Mouse (Mus musculus) midbrain, embryonic 11.5 days (tissue): ENCODE results near the gene Opalin. TPM values are rescaled to one million over a fixed set of nuclear protein-coding genes. Genes with fewer than 3 reads are reported as not detected.

Experiments
- ATAC-seq: fragments of 200-750 bp; cut with Nextera tagmentation; 2 replicates; pipeline ENCODE4 v1.8.0; 2017; ENCODE audit warnings: moderate TSS enrichment, moderate library complexity; ENCODE audit not compliant: low FRiP score
- DNase-seq: peaks from one replicate; pipeline ENCODE4 v3.0.0; 2015; ENCODE audit warnings: low spot score; ENCODE audit errors: missing footprints
- H3K27ac ChIP-seq: fragments of 300-500 bp; sonication (generic); 2 replicates; pipeline ENCODE4 v1.5.1; 2014; ENCODE audit warnings: low read depth, low read length
- H3K27me3 ChIP-seq: fragments of 300-500 bp; sonication (generic); 2 replicates; pipeline ENCODE4 v1.6.1; 2014; ENCODE audit warnings: mild to moderate bottlenecking, low read length, moderate library complexity, mixed read lengths; ENCODE audit not compliant: control insufficient read depth, insufficient read depth
- H3K36me3 ChIP-seq: fragments of 300-500 bp; sonication (generic); 2 replicates; pipeline ENCODE4 v1.6.1; 2014; ENCODE audit warnings: mild to moderate bottlenecking, low read length, moderate library complexity, mixed read lengths; ENCODE audit not compliant: control insufficient read depth, insufficient read depth
- H3K4me1 ChIP-seq: fragments of 300-500 bp; sonication (generic); 2 replicates; pipeline ENCODE4 v1.6.1; 2014; ENCODE audit warnings: low read length; ENCODE audit not compliant: control insufficient read depth, insufficient read depth
- H3K4me2 ChIP-seq: fragments of 300-500 bp; sonication (generic); 2 replicates; pipeline ENCODE4 v1.6.1; 2014; ENCODE audit warnings: mild to moderate bottlenecking, moderate library complexity
- H3K4me3 ChIP-seq: fragments of 300-500 bp; sonication (generic); 2 replicates; pipeline ENCODE4 v1.5.1; 2014; ENCODE audit warnings: low read depth, low read length
- H3K9ac ChIP-seq: fragments of 300-500 bp; sonication (generic); 2 replicates; pipeline ENCODE4 v1.6.1; 2014; ENCODE audit warnings: low read length
- H3K9me3 ChIP-seq: fragments of 300-500 bp; sonication (generic); 2 replicates; pipeline ENCODE4 v1.6.1; 2016; ENCODE audit warnings: low read length; ENCODE audit not compliant: control insufficient read depth
- WGBS: fragments of 180-500 bp; shearing (Covaris S2); extraction: QIAGEN DNeasy Blood & Tissue Kit; methylation state at CpG from one replicate; pipeline ENCODE4 v1.1.7; 2014; 5-methylcytosine and 5-hydroxymethylcytosine counted together
- polyA plus RNA-seq: library from polyadenylated mRNA; unstranded; fragments of >200 nt; fragmentation: Nextera tagmentation; extraction: Ambion mirVana; gene quantifications from 2 replicates; pipeline ENCODE4 v1.2.1, GENCODE M21; 2014

Gene Opalin
- polyA plus RNA-seq, 1 experiment from 2014 or later: not detected

DNA sequence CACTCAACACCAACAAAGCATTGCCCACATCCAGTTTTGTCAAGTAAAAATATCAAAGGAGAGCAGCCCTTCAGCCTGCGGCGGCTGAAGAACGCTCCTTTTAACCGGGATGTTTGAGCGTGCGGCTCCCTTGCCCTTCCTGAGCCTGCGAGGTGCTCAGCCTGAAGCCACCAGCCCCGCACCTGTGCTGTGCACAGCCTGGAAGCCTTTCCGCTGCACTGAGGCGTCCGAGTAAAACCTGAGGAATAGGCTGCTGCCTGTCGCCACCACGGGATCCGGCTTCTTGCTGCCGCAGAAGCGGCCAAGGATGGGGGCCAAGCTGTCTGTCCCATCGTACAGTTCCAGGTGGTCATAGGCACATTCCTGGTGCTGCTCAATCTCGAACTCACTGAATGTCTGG is 11.6 kb upstream of the Opalin start:
- no peak for ATAC-seq
- H3K9me3 ChIP-seq: no peaks in the 10 kb centered on the region
- 48% methylated on average over 18 of the region's 18 CpGs for WGBS

DNA sequence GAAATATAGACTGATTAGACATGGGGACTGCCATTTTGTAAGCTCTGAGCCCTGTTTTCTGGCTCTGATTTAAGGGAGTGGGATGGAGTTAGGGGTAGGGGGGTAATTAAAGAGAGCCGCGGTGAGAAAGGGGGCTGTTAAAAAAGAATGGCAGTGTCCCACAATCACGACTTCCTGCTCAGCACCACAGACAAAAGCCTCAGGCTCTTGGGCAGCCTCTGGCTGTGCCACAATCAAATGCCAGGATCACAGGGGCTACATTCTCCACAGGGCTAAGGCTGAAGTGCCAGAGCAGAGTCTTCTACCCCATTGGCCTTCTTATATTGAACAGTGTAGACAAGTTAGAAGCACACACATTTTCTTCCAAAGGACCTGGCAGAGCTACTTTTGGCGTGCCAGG is 11.0 kb upstream of the Opalin start:
- peak; percentile 77 for DNase-seq
- no peak for ATAC-seq

More for the DNA sequence above, 11.6 kb upstream of the Opalin start:
- H3K4me3 ChIP-seq: no peak overlapping the region
- H3K4me1 ChIP-seq: no peaks in the 10 kb centered on the region
- no peaks in the 10 kb centered on the region for H3K36me3 ChIP-seq
- H3K4me2 ChIP-seq: no peak overlapping the region
- DNase-seq: peak; percentile 66
- H3K9ac ChIP-seq: no peak overlapping the region
- no peak overlapping the region for H3K27ac ChIP-seq
- H3K27me3 ChIP-seq: peaks cover 13% of the 10 kb centered on the region; the same call in 1 of the 2 replicates

DNA sequence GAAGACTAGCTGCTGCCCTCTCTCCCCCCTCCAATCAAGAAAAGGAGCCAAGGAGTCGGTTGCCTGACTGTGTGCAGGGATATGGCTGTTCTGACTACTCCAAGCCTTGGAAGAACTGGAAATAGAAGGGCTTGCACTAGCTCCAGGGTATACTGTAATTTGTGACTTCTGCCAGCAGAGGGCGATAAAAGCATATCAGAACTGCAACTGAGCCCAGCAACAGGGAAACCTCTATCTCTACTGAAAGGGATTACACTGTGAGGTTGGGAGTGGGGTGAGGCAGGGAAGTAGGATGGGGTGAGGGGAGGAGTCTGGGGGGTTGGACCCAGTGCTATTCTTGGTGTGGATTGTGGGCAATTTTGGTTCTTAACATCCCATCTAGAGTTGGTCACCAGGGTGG is 9.8 kb upstream of the Opalin start:
- H3K4me1 ChIP-seq: peaks cover 2% of the 10 kb centered on the region
- no peak overlapping the region for H3K4me2 ChIP-seq
- H3K9me3 ChIP-seq: no peaks in the 10 kb centered on the region
- 14% methylated on average over 2 of the region's 2 CpGs for WGBS
- ATAC-seq (peak; percentile 76), DNase-seq (peak; percentile 97)
- no peak overlapping the region for H3K27ac ChIP-seq
- peaks cover 13% of the 10 kb centered on the region; the same call in 1 of the 2 replicates for H3K27me3 ChIP-seq
- no peaks in the 10 kb centered on the region for H3K36me3 ChIP-seq
- no peak overlapping the region for H3K9ac ChIP-seq
- H3K4me3 ChIP-seq: no peak overlapping the region

More for the DNA sequence above, 11.0 kb upstream of the Opalin start:
- Histone ChIP-seq H3K4me2 (no peak overlapping the region), H3K9ac (no peak overlapping the region), H3K27me3 (peaks cover 13% of the 10 kb centered on the region; the same call in 1 of the 2 replicates), H3K4me1 (no peaks in the 10 kb centered on the region), H3K36me3 (no peaks in the 10 kb centered on the region), H3K4me3 (no peak overlapping the region), H3K9me3 (no peaks in the 10 kb centered on the region), H3K27ac (no peak overlapping the region)
- WGBS: 63% methylated on average over 4 of the region's 4 CpGs

DNA sequence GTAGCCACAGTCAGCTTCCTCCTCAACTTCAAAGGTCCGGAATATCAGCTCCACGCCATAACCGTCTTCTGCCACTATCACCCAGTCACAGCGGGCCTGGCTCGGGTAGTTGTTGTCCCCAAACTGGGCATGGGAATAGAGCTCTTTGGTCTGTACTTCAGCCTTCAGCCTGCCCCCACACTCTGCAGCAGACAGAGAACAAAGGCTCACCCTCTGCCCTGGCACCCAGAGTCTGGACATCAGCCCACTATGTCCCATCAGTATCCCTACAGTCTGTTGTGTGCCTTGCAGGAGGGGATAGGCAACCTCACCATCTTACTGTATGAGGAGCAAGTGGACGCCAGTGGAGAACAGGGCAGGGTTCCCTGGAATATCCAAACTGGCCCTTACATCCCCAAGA is 9.4 kb upstream of the Opalin start:
- Histone ChIP-seq H3K27ac (no peak overlapping the region), H3K4me3 (no peak overlapping the region), H3K9ac (no peak overlapping the region), H3K4me1 (peaks cover 6% of the 10 kb centered on the region), H3K4me2 (no peak overlapping the region), H3K9me3 (no peaks in the 10 kb centered on the region), H3K27me3 (peaks cover 13% of the 10 kb centered on the region; the same call in 1 of the 2 replicates), H3K36me3 (no peaks in the 10 kb centered on the region)
- DNase-seq (no peak), ATAC-seq (peak; percentile 25; the same call in 1 of the 2 replicates)
- WGBS: 87% methylated on average over 6 of the region's 6 CpGs

DNA sequence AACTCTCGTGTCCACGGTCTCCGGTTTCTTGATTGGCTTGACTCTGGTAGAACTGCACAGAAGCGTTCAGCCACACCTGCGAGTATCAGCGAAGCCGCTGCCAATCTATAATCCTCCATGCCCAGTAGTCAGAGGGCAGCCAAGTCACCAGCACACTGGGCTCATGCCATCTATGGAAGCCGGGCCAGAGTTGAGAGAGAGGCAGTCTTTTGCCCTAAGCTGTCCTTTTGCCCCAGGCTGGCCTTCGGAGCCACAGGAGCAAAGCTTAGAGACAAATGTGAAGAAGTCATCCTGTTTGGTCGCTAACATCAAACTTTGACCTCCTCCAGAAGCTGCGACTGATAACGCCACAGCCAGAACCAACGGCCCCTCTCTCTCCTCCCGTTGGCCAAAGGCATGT is 6.7 kb upstream of the Opalin start:
- WGBS: 93% methylated on average over 14 of the region's 14 CpGs
- H3K4me1 ChIP-seq: peaks cover 9% of the 10 kb centered on the region
- H3K27ac ChIP-seq: no peak overlapping the region
- DNase-seq: no peak
- H3K9me3 ChIP-seq: no peaks in the 10 kb centered on the region
- peaks cover 6% of the 10 kb centered on the region; the same call in 1 of the 2 replicates for H3K27me3 ChIP-seq
- no peak overlapping the region for H3K4me3 ChIP-seq
- ATAC-seq: no peak
- no peaks in the 10 kb centered on the region for H3K36me3 ChIP-seq
- no peak overlapping the region for H3K4me2 ChIP-seq
- H3K9ac ChIP-seq: no peak overlapping the region

DNA sequence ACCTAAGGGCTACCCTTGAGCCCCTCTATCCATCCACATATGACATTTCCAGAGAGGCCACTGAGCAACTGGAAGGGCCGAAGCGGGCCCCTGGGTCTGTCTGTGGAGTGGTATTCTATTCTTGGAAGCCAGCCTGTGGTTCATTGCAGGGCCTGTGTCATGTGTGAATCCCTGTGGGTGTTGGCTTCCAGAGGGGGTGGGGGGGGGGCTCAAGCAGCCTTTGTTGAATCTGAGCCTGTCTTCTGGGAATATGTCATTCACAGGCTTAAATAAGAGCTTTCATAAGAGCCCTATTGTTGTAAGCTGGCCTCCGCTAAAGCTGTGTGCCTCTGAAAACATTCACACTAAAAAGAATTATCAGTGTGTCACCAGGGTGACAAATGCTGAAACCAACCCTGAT is 4.7 kb upstream of the Opalin start:
- Histone ChIP-seq H3K4me3 (no peak overlapping the region), H3K36me3 (no peaks in the 10 kb centered on the region), H3K9ac (no peak overlapping the region), H3K27me3 (no peaks in the 10 kb centered on the region), H3K27ac (peak overlapping the region; percentile 25; the same call in 1 of the 2 replicates), H3K9me3 (no peaks in the 10 kb centered on the region), H3K4me1 (peaks cover 9% of the 10 kb centered on the region), H3K4me2 (no peak overlapping the region)
- 33% methylated on average over 3 of the region's 3 CpGs for WGBS
- ATAC-seq (peak; percentile 75), DNase-seq (no peak)

DNA sequence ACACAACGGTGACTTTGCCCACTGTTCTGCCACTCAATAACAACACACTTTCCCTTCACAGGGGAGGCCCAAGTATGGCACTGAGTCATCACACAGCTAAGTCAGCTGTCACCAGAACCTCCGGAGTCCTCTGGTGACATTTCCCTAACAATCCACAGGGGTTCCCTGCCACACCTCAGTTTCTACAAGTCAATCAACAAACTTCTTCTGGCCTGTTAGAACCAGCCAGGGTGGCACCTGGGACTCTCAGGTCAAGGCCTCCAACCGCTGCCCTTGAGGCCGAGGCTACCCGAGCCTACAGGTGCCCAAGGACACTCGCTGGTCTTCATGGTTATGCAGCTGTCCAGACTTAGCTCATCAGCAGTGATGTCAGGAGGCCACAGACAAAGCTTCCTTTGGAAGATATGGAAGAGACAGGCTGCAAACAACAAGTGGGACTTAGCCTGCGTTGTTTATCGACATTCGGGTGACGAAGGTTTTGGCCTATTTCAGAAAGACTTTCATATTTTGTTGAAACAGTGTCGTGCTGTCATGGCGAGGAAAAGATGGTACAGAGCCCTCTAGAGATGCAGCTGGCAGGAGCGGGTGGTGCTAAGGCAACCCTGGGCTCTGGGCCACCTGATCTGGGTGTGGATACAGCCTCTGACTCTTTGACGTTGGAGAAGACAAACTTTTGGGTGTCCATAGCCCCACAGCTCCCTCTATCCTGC is 3.0 kb downstream of the Opalin start:
- 88% methylated on average over 14 of the region's 14 CpGs for WGBS
- DNase-seq (peak; percentile 39), ATAC-seq (no peak)
- Histone ChIP-seq H3K4me3 (no peak overlapping the region), H3K4me1 (no peaks in the 10 kb centered on the region), H3K9ac (no peak overlapping the region), H3K9me3 (no peaks in the 10 kb centered on the region), H3K36me3 (no peaks in the 10 kb centered on the region), H3K27ac (no peak overlapping the region), H3K4me2 (no peak overlapping the region), H3K27me3 (no peaks in the 10 kb centered on the region)

DNA sequence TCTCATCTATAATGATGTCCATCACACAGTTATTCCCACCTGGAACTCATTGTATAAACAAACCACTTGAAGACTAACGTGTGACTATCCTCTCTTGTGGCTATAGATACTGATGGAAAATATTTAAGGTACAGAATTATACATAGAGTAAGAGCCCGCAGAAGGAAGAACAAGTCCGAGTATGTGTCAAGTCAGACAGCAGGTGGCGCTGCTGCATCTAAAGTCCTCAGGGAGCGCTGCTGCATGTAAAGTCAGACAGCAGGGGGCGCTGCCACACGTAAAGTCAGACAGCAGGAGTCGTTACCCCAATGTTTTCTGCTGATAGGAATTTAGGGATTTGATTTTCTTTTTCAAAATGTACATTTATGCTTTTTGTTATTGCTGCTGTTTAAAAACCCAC is 5.4 kb downstream of the Opalin start:
- 10% methylated on average over 8 of the region's 8 CpGs for WGBS
- peak; percentile 98 for DNase-seq
- ATAC-seq: peak; percentile 50
- Histone ChIP-seq H3K27me3 (no peaks in the 10 kb centered on the region), H3K4me3 (no peak overlapping the region), H3K4me1 (no peaks in the 10 kb centered on the region), H3K36me3 (no peaks in the 10 kb centered on the region), H3K27ac (no peak overlapping the region), H3K9ac (no peak overlapping the region), H3K9me3 (no peaks in the 10 kb centered on the region), H3K4me2 (no peak overlapping the region)

DNA sequence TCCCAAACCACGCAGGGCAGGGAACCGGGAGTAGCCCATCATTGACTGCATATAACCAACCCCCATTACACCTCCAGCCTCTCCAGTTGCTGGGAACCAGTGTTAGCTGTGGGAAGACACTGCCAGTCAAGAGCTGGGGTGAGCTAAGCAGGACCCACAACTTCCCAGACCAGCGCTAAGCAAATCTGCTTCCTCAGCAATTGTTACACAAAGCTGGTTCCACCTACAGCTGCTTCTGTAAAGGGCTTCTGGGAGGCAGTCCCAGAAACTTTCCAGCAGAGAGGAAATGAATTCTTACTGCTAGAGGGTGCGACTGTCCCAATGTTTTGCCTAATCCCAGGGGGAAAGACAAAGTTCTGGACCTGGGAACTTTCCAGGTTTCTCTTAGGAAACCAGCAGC is 22.2 kb downstream of the Opalin start:
- WGBS: 68% methylated on average over 4 of the region's 4 CpGs
- no peak overlapping the region for H3K27ac ChIP-seq
- no peaks in the 10 kb centered on the region for H3K36me3 ChIP-seq
- no peaks in the 10 kb centered on the region for H3K27me3 ChIP-seq
- no peak overlapping the region for H3K9ac ChIP-seq
- DNase-seq (no peak), ATAC-seq (no peak)
- no peak overlapping the region for H3K4me3 ChIP-seq
- no peak overlapping the region for H3K4me2 ChIP-seq
- no peaks in the 10 kb centered on the region for H3K9me3 ChIP-seq
- H3K4me1 ChIP-seq: no peaks in the 10 kb centered on the region
